Mouse (Mus musculus) cerebellum, postnatal 14 days (tissue): ENCODE results near the gene Smagp.
"Not testable (repeated sequence)": the region's sequence is repeated elsewhere in the genome, so short reads cannot be mapped to it uniquely, and the experiment has no call there.

Source experiments
- DNase-seq, 2 experiments: peaks; one replicate each; pipeline ENCODE4 v3.0.0; 2021; ENCODE audit warnings: mixed read lengths in 2 of 2

The Smagp gene

GRCm38 (mm10) chr15:100624435-100624834 lies 12.3 kb downstream of the Smagp start:
- no peak for DNase-seq

- no peak for DNase-seq
These were observed 13.0 kb downstream of the Smagp start for GRCm38 (mm10) chr15:100623754-100624153.

- DNase-seq = no peak
These were observed 14.6 kb downstream of the Smagp start for GRCm38 (mm10) chr15:100622164-100622563.

GRCm38 (mm10) chr15:100621671-100622070 lies 15.1 kb downstream of the Smagp start:
- not testable (repeated sequence) for DNase-seq

- no peak for DNase-seq
These were observed 17.5 kb downstream of the Smagp start for GRCm38 (mm10) chr15:100619200-100619599.

GRCm38 (mm10) chr15:100616221-100616620 lies 20.5 kb downstream of the Smagp start:
- DNase-seq = no peak

GRCm38 (mm10) chr15:100615825-100616220 lies 20.9 kb downstream of the Smagp start:
- DNase-seq = peak; percentile 95 to 98

GRCm38 (mm10) chr15:100614996-100615824 lies 21.5 kb downstream of the Smagp start, which contains the start of gene Dazap2:
TSS of gene Dazap2 (plus strand) at chr15:100615349.
- peak; percentile 99 for DNase-seq

GRCm38 (mm10) chr15:100614218-100614995 lies 22.3 kb downstream of the Smagp start:
- no peak for DNase-seq

GRCm38 (mm10) chr15:100613584-100613983 lies 23.2 kb downstream of the Smagp start:
- DNase-seq = peak; percentile 89 to 90

GRCm38 (mm10) chr15:100612432-100612831 lies 24.3 kb downstream of the Smagp start:
- peak in 1 of 2 experiments; percentile 49 for DNase-seq

GRCm38 (mm10) chr15:100611951-100612350 lies 24.8 kb downstream of the Smagp start:
- DNase-seq = no peak

GRCm38 (mm10) chr15:100606677-100607076 lies 30.1 kb downstream of the Smagp start:
- not testable (repeated sequence) for DNase-seq

- DNase-seq = no peak
These were observed 35.1 kb downstream of the Smagp start for GRCm38 (mm10) chr15:100601669-100602068.

- no peak for DNase-seq
These were observed 36.0 kb downstream of the Smagp start for GRCm38 (mm10) chr15:100600696-100601272.

- DNase-seq = peak in 1 of 2 experiments; percentile 87
These were observed 36.6 kb downstream of the Smagp start for GRCm38 (mm10) chr15:100600047-100600695.

GRCm38 (mm10) chr15:100599276-100600046 lies 37.3 kb downstream of the Smagp start, which contains the start of gene Pou6f1:
TSS of gene Pou6f1 (minus strand) at chr15:100599984.
- peak; percentile 69 to 77 for DNase-seq

GRCm38 (mm10) chr15:100598883-100599275 lies 37.9 kb downstream of the Smagp start:
- DNase-seq = peak; percentile 38 to 56

GRCm38 (mm10) chr15:100598287-100598882 lies 38.4 kb downstream of the Smagp start:
- no peak for DNase-seq

- no peak for DNase-seq
These were observed 43.9 kb downstream of the Smagp start for GRCm38 (mm10) chr15:100592817-100593216.

GRCm38 (mm10) chr15:100590436-100590835 lies 46.3 kb downstream of the Smagp start:
- DNase-seq = no peak
